Mouse (Mus musculus) spleen, adult 2 months (tissue): Measurements from ENCODE around the gene 1700066M21Rik.

Experiments used
- CTCF ChIP-seq: fragments of 200-500 bp; IDR thresholded peaks from 2 replicates; pipeline ENCODE4 v1.5.1; 2011; ENCODE audit warnings: mild to moderate bottlenecking, inconsistent platforms; ENCODE audit not compliant: insufficient read depth, insufficient read length, insufficient replicate concordance; ENCODE audit errors: extremely low read depth
- POLR2A ChIP-seq: fragments of 200-500 bp; IDR thresholded peaks from 2 replicates; pipeline ENCODE4 v1.6.1; 2011; ENCODE audit warnings: low read depth, low read length, inconsistent platforms

DNA sequence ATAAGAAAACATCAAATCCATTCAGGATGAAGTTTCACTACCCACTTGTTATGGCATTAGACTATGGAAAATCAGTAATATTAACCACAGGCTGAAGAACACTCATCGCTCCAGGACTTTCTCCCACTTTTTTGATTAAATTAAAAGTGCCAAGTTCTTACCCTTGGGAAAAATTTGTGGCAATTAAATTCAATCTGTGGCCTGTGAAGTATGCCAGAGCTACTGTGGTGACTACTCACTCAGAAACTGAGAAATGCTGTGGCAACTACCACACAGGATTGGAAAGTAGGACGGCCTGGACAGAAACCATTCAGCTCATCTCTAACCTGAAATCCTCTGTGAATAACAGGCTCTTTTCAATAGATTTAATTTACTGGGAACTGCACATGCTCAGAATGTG, 22.9 kb downstream of the 1700066M21Rik start:
- no peak for TF ChIP-seq CTCF
- TF ChIP-seq POLR2A, result no peak
